Mouse (Mus musculus) urinary bladder, adult 2 months (tissue): ENCODE results near the gene Ctsl. TPM values are rescaled to one million over a fixed set of nuclear protein-coding genes. Genes with fewer than 3 reads are reported as not detected.

Experiments
- DNase-seq: peaks from one replicate; pipeline ENCODE4 v3.0.0; 2022; ENCODE audit warnings: low spot score
- polyA plus RNA-seq: library from polyadenylated mRNA; depleted of rRNA; stranded (reverse); fragments of >200 nt; gene quantifications from 2 replicates; pipeline ENCODE4 v1.2.3, GENCODE M21; 2012

The Ctsl gene
- polyA plus RNA-seq, 1 experiment: 265 TPM

GRCm38 (mm10) chr13:64373695-64374094 is 3.0 kb upstream of the Ctsl start:
- DNase-seq: no peak

- no peak for DNase-seq
These were observed 901 bp downstream of the Ctsl start for GRCm38 (mm10) chr13:64369805-64370172.

- DNase-seq: no peak
These were observed 2.1 kb downstream of the Ctsl start for GRCm38 (mm10) chr13:64368596-64368995.

GRCm38 (mm10) chr13:64367615-64368014 is 3.1 kb downstream of the Ctsl start:
- no peak for DNase-seq

GRCm38 (mm10) chr13:64365326-64365725 is 5.4 kb downstream of the Ctsl start:
- no peak for DNase-seq

GRCm38 (mm10) chr13:64364258-64364657 is 6.4 kb downstream of the Ctsl start:
- DNase-seq: no peak

- DNase-seq: no peak
These were observed 8.6 kb downstream of the Ctsl start for GRCm38 (mm10) chr13:64362139-64362538.

GRCm38 (mm10) chr13:64361020-64361419 is 9.7 kb downstream of the Ctsl start:
- no peak for DNase-seq

- DNase-seq: no peak
These were observed 11.0 kb downstream of the Ctsl start for GRCm38 (mm10) chr13:64359702-64360101.

GRCm38 (mm10) chr13:64358476-64358875 is 12.2 kb downstream of the Ctsl start:
- no peak for DNase-seq

GRCm38 (mm10) chr13:64357389-64357788 is 13.3 kb downstream of the Ctsl start:
- no peak for DNase-seq

GRCm38 (mm10) chr13:64349474-64349873 is 21.2 kb downstream of the Ctsl start:
- no peak for DNase-seq

GRCm38 (mm10) chr13:64344082-64344501 is 26.6 kb downstream of the Ctsl start:
- no peak for DNase-seq

GRCm38 (mm10) chr13:64343598-64343997 is 27.1 kb downstream of the Ctsl start:
- DNase-seq: no peak

GRCm38 (mm10) chr13:64335546-64336132 is 35.1 kb downstream of the Ctsl start:
- no peak for DNase-seq

GRCm38 (mm10) chr13:64333102-64333501 is 37.6 kb downstream of the Ctsl start:
- no peak for DNase-seq

GRCm38 (mm10) chr13:64332321-64332720 is 38.4 kb downstream of the Ctsl start:
- no peak for DNase-seq

- DNase-seq: no peak
These were observed 48.0 kb downstream of the Ctsl start for GRCm38 (mm10) chr13:64322561-64323281.

- no peak for DNase-seq
These were observed 50.4 kb downstream of the Ctsl start for GRCm38 (mm10) chr13:64320334-64320733.

- DNase-seq: no peak
These were observed 50.9 kb downstream of the Ctsl start for GRCm38 (mm10) chr13:64319782-64320181.

- no peak for DNase-seq
These were observed 52.3 kb downstream of the Ctsl start for GRCm38 (mm10) chr13:64318355-64318754.

GRCm38 (mm10) chr13:64315483-64316050 is 55.1 kb downstream of the Ctsl start:
- no peak for DNase-seq

- no peak for DNase-seq
These were observed 56.6 kb downstream of the Ctsl start for GRCm38 (mm10) chr13:64314041-64314440.
